Mouse (Mus musculus): ENCODE measurements around the gene Btnl2. TPM values are rescaled to one million over a fixed set of nuclear protein-coding genes. Genes with fewer than 3 reads are reported as not detected.

Btnl2 gene
- polyA plus RNA-seq, 1 experiment = not detected

- Histone ChIP-seq H3K4me1 (ENCODE audit: control insufficient read depth, insufficient read depth, low read length) (no peaks in the 10 kb centered on the region), H3K4me3 (ENCODE audit: insufficient read depth, low read length) (no peak overlapping the region), H3K27ac (ENCODE audit: insufficient read depth, low read length) (no peak overlapping the region)
- TF ChIP-seq POLR2A (IDR thresholded peaks at IDR 0.05; ENCODE audit: extremely low read depth, insufficient read depth, low read length) (no peak), CTCF (IDR thresholded peaks at IDR 0.05; ENCODE audit: extremely low read depth, insufficient read depth, low read length) (no peak)
These were observed 40.3 kb upstream of the Btnl2 start for GRCm38 (mm10) chr17:34314286-34314685.

DNA sequence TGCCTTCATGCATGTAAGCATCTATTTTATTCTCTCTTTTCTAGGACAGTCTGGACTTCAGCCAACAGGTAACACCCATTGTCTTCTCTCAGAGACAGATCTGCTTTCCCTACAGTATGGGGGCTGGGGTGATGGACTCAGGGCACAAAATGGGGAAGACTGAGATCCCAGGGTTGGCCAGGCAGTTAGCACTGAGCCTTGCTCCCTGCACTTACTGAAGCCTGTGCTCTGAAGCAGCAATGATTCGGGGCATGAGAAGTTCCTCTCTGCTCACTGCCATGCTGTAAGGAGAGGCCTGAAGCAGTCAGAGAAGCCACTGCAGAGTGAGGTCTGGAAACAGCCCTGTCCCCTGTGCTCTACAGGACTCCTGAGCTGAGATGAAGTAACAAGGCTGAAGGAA is 39.1 kb upstream of the Btnl2 start:
- no peak for TF ChIP-seq CTCF (IDR thresholded peaks at IDR 0.05; ENCODE audit: extremely low read depth, insufficient read depth, low read length)

DNA sequence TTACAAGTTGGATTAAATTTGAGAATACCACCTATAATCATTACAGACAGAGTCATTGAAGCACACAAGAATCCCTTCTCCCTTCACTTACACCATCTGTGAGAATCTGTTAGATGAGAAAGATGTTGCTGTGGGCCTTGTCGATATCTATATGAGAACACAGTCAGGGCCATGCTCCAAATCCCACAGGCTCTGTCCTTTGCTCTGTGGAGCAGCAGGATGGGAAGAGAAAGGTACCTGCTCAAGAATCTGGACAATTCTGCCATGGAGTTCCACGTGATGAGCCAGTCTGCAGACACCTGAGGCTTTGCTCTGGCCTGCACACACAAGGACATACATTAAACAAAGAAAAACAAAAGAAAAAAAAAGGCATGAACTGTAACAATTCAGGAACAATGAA is 37.9 kb upstream of the Btnl2 start:
- Histone ChIP-seq H3K4me1 (ENCODE audit: control insufficient read depth, insufficient read depth, low read length) (no peaks in the 10 kb centered on the region), H3K27ac (ENCODE audit: insufficient read depth, low read length) (no peak overlapping the region), H3K4me3 (ENCODE audit: insufficient read depth, low read length) (no peak overlapping the region)
- TF ChIP-seq CTCF (IDR thresholded peaks at IDR 0.05; ENCODE audit: extremely low read depth, insufficient read depth, low read length) = no peak
- TF ChIP-seq POLR2A (IDR thresholded peaks at IDR 0.05; ENCODE audit: extremely low read depth, insufficient read depth, low read length) = no peak

More for the DNA sequence above, 39.1 kb upstream of the Btnl2 start:
- Histone ChIP-seq H3K4me3 (ENCODE audit: insufficient read depth, low read length) (no peak overlapping the region), H3K4me1 (ENCODE audit: control insufficient read depth, insufficient read depth, low read length) (no peaks in the 10 kb centered on the region), H3K27ac (ENCODE audit: insufficient read depth, low read length) (no peak overlapping the region)

GRCm38 (mm10) chr17:34317275-34317674 is 37.3 kb upstream of the Btnl2 start:
- no peak overlapping the region for H3K27ac ChIP-seq (ENCODE audit: insufficient read depth, low read length)
- TF ChIP-seq CTCF (IDR thresholded peaks at IDR 0.05; ENCODE audit: extremely low read depth, insufficient read depth, low read length) (no peak), POLR2A (IDR thresholded peaks at IDR 0.05; ENCODE audit: extremely low read depth, insufficient read depth, low read length) (no peak)
- no peaks in the 10 kb centered on the region for H3K4me1 ChIP-seq (ENCODE audit: control insufficient read depth, insufficient read depth, low read length)
- H3K4me3 ChIP-seq (ENCODE audit: insufficient read depth, low read length) = no peak overlapping the region

- Histone ChIP-seq H3K27ac (ENCODE audit: insufficient read depth, low read length) (no peak within 1 kb of the TSS), H3K4me1 (ENCODE audit: control insufficient read depth, insufficient read depth, low read length) (no peaks in the 10 kb centered on the region), H3K4me3 (ENCODE audit: insufficient read depth, low read length) (no peak within 1 kb of the TSS)
- TF ChIP-seq CTCF (IDR thresholded peaks at IDR 0.05; ENCODE audit: extremely low read depth, insufficient read depth, low read length) (no peak), POLR2A (IDR thresholded peaks at IDR 0.05; ENCODE audit: extremely low read depth, insufficient read depth, low read length) (no peak)
These were observed 29.2 kb upstream of the Btnl2 start, which contains the start of gene H2-Eb2 for GRCm38 (mm10) chr17:34325436-34325835. Gene H2-Eb2 (plus strand): TSS chr17:34325665.

DNA sequence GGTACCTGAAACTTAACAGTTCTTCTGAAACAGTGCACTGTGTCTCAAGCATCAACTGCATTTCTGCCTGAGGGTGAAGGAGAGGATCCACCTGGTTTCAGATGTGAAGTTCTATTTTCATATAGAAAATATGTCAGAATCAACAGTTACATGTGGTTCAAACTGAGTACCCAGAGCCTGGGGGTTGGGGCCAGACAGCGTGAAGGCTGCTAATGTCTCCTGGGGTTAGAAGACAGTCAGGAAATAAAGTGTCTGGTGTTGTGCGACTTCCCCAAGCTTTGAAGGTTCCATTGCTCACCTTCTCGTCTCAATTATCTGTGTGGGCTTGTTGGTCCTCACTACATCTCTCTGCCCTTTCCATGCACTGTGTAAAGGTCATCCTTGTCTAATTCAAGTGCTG is 28.2 kb upstream of the Btnl2 start:
- no peak for TF ChIP-seq CTCF (IDR thresholded peaks at IDR 0.05; ENCODE audit: extremely low read depth, insufficient read depth, low read length)
- TF ChIP-seq POLR2A (IDR thresholded peaks at IDR 0.05; ENCODE audit: extremely low read depth, insufficient read depth, low read length) = no peak
- Histone ChIP-seq H3K27ac (ENCODE audit: insufficient read depth, low read length) (no peak overlapping the region), H3K4me3 (ENCODE audit: insufficient read depth, low read length) (no peak overlapping the region), H3K4me1 (ENCODE audit: control insufficient read depth, insufficient read depth, low read length) (no peaks in the 10 kb centered on the region)

DNA sequence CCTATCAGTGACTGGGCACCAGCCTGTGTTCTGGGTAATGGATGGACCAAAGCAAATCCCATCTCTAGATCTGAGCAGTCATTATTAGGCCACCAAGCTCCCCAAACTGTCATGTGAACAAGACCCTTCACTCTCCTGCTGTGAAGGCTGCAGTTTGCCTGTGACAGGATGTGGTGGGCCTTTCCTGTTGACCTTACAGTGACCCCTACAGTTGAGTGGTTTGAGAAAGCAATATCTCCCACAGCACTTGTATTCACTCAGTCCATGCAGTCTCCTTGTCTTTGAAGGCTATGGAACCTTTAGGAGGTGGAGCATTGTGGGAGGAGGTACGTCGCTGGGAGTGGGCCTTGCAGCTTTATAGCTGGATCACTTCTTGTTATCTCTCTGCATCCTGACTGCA is 24.8 kb upstream of the Btnl2 start:
- Histone ChIP-seq H3K27ac (ENCODE audit: insufficient read depth, low read length) (no peak overlapping the region), H3K4me1 (ENCODE audit: control insufficient read depth, insufficient read depth, low read length) (no peaks in the 10 kb centered on the region), H3K4me3 (ENCODE audit: insufficient read depth, low read length) (no peak overlapping the region)
- no peak for TF ChIP-seq CTCF (IDR thresholded peaks at IDR 0.05; ENCODE audit: extremely low read depth, insufficient read depth, low read length)
- no peak for TF ChIP-seq POLR2A (IDR thresholded peaks at IDR 0.05; ENCODE audit: extremely low read depth, insufficient read depth, low read length)

- H3K4me1 ChIP-seq (ENCODE audit: control insufficient read depth, insufficient read depth, low read length) = no peaks in the 10 kb centered on the region
- H3K27ac ChIP-seq (ENCODE audit: insufficient read depth, low read length) = no peak overlapping the region
- H3K4me3 ChIP-seq (ENCODE audit: insufficient read depth, low read length) = no peak overlapping the region
- TF ChIP-seq CTCF (IDR thresholded peaks at IDR 0.05; ENCODE audit: extremely low read depth, insufficient read depth, low read length) (no peak), POLR2A (IDR thresholded peaks at IDR 0.05; ENCODE audit: extremely low read depth, insufficient read depth, low read length) (no peak)
These were observed 23.4 kb upstream of the Btnl2 start for GRCm38 (mm10) chr17:34331200-34331599.

- no peaks in the 10 kb centered on the region for H3K4me1 ChIP-seq (ENCODE audit: control insufficient read depth, insufficient read depth, low read length)
- H3K4me3 ChIP-seq (ENCODE audit: insufficient read depth, low read length) = no peak overlapping the region
- TF ChIP-seq CTCF (IDR thresholded peaks at IDR 0.05; ENCODE audit: extremely low read depth, insufficient read depth, low read length) = no peak
- no peak for TF ChIP-seq POLR2A (IDR thresholded peaks at IDR 0.05; ENCODE audit: extremely low read depth, insufficient read depth, low read length)
- H3K27ac ChIP-seq (ENCODE audit: insufficient read depth, low read length) = no peak overlapping the region
These were observed 13.8 kb upstream of the Btnl2 start for GRCm38 (mm10) chr17:34340619-34341402.

DNA sequence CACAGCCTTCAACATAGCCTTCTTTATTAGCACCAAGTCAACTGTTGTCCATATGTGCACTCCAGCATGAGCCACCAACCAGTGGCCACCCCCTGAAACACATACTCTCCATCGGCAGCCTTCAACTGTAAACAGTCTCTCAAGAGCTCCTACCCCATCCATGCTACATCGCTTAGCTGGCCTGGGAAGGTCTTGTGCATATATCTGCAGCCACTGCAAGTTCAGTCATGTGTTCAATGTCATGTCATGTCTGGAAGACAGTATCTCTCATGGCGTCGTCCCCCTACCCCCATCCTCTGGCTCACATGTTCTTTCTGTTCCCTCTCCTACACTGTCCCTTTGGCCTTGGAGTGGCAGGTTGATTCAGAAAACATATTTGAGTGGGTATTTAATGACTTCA is 9.7 kb upstream of the Btnl2 start:
- H3K4me3 ChIP-seq (ENCODE audit: insufficient read depth, low read length) = no peak overlapping the region
- H3K27ac ChIP-seq (ENCODE audit: insufficient read depth, low read length) = no peak overlapping the region
- no peak for TF ChIP-seq CTCF (IDR thresholded peaks at IDR 0.05; ENCODE audit: extremely low read depth, insufficient read depth, low read length)
- no peaks in the 10 kb centered on the region for H3K4me1 ChIP-seq (ENCODE audit: control insufficient read depth, insufficient read depth, low read length)

All from cortical plate, adult 2 months (tissue).